ENCODE assay signal across 35 mouse cellular contexts in genomic region chr13:111640319-111640718, GRCm38 (mm10). TPM values are rescaled to one million over a fixed set of nuclear protein-coding genes. Genes with fewer than 3 reads are reported as not detected.
DNase-seq lines count a peak whose midpoint lies in the region; ATAC-seq lines count a peak whose summit lies in the region.
"Had no signal": no experiment of that assay in that cellular context is flagged by ENCODE, and none has a peak within 500 bp of the region (broad histone marks: within the 10 kb centered on the region; RNA-seq: fewer than 3 reads in every experiment).

No protein-coding gene starts in this region.

- ATAC-seq in liver, embryonic 12.5 days, result peak; percentile 40
- ATAC-seq in liver, embryonic 11.5 days (replicated peaks; ENCODE audit: low FRiP score), result no peak
- peak; percentile 94 for ATAC-seq in megakaryocyte progenitor cell, adult 5-6 weeks (replicated peaks; ENCODE audit: poor library complexity)
- no peak for ATAC-seq in forebrain, embryonic 12.5 days (ENCODE audit: low FRiP score)
- ATAC-seq: activated CD4-positive, CD25-positive, alpha-beta regulatory T cell, adult 4 months; forebrain, embryonic 14.5 days; hindbrain, postnatal 0 days; intestine, embryonic 16.5 days had no signal

- no peaks in the 10 kb centered on the region for H3K27me3 ChIP-seq in liver, embryonic 12.5 days (replicated peaks)
- no peaks in the 10 kb centered on the region for H3K27me3 ChIP-seq in liver, embryonic 11.5 days (replicated peaks; ENCODE audit: control insufficient read depth, insufficient read depth, low read length)
- H3K27me3 ChIP-seq in forebrain, embryonic 12.5 days, result no peaks in the 10 kb centered on the region
- H3K27me3 ChIP-seq: embryonic facial prominence, embryonic 13.5 days; heart, embryonic 12.5 days; stomach, embryonic 15.5 days had no signal

- no peak overlapping the region for H3K9ac ChIP-seq in liver, embryonic 12.5 days
- H3K9ac ChIP-seq in liver, embryonic 11.5 days (ENCODE audit: low read depth, low read length), result no peak overlapping the region
- H3K9ac ChIP-seq in forebrain, embryonic 12.5 days, result no peak overlapping the region
- H3K9ac ChIP-seq: embryonic facial prominence, embryonic 13.5 days; heart, embryonic 12.5 days; stomach, embryonic 15.5 days had no signal

- WGBS in liver, embryonic 12.5 days (ENCODE audit: insufficient replicate concordance), result 14% methylated on average over 6 of the region's 6 CpGs
- 43% methylated on average over 6 of the region's 6 CpGs for WGBS in liver, embryonic 11.5 days
- 89% methylated on average over 6 of the region's 6 CpGs for WGBS in forebrain, embryonic 12.5 days

- H3K4me3 ChIP-seq in liver, embryonic 12.5 days, result no peak overlapping the region
- no peak overlapping the region for H3K4me3 ChIP-seq in liver, embryonic 11.5 days (ENCODE audit: low read depth, low read length)
- H3K4me3 ChIP-seq in forebrain, embryonic 12.5 days (replicated peaks), result no peak overlapping the region
- H3K4me3 ChIP-seq: embryonic facial prominence, embryonic 13.5 days; erythroblast, embryonic 14.5 days; heart, embryonic 12.5 days; stomach, embryonic 15.5 days had no signal

- no peak for DNase-seq in liver, embryonic 11.5 days (ENCODE audit: low spot score)
- DNase-seq in 416B (ENCODE audit: low read depth), result peak; percentile 90
- peak; percentile 52 for DNase-seq in c-Kit-positive CD71-negative TER-119-negative erythroid progenitor cells, embryonic 14.5 days (ENCODE audit: low read depth)
- no peak for DNase-seq in frontal cortex, postnatal 14 days (ENCODE audit: low spot score in 2 of 2)
- DNase-seq in cerebellum, adult 11 months, result no peak
- DNase-seq: adrenal gland, postnatal 14 days; cerebellum, postnatal 10 days; gastrocnemius, postnatal 10 days; heart, adult 18-20 months; heart, postnatal 10 days; kidney, adult 9 months; kidney, postnatal 25 days; layer of hippocampus, postnatal 36 days; thymus, postnatal 36 days had no signal

- H3K9me3 ChIP-seq in liver, embryonic 12.5 days (replicated peaks), result no peaks in the 10 kb centered on the region; the same call in 1 of the 2 replicates
- no peaks in the 10 kb centered on the region for H3K9me3 ChIP-seq in liver, embryonic 11.5 days (ENCODE audit: control insufficient read depth, low read length)
- H3K9me3 ChIP-seq in forebrain, embryonic 12.5 days, result peaks cover 11% of the 10 kb centered on the region; the same call in 1 of the 2 replicates
- H3K9me3 ChIP-seq: heart, embryonic 12.5 days; stomach, embryonic 15.5 days had no signal

- no peak overlapping the region for H3K4me2 ChIP-seq in liver, embryonic 12.5 days
- no peak overlapping the region; the same call in 1 of the 2 replicates for H3K4me2 ChIP-seq in liver, embryonic 11.5 days
- no peak overlapping the region for H3K4me2 ChIP-seq in forebrain, embryonic 12.5 days
- H3K4me2 ChIP-seq: embryonic facial prominence, embryonic 13.5 days; heart, embryonic 12.5 days; midbrain, embryonic 11.5 days; stomach, embryonic 15.5 days had no signal

- no peaks in the 10 kb centered on the region for H3K36me3 ChIP-seq in liver, embryonic 12.5 days
- no peaks in the 10 kb centered on the region for H3K36me3 ChIP-seq in liver, embryonic 11.5 days (ENCODE audit: control insufficient read depth, insufficient read depth, low read length)
- H3K36me3 ChIP-seq in forebrain, embryonic 12.5 days (replicated peaks), result no peaks in the 10 kb centered on the region
- H3K36me3 ChIP-seq: embryonic facial prominence, embryonic 13.5 days; heart, embryonic 12.5 days; stomach, embryonic 15.5 days had no signal

- no peak overlapping the region for H3K27ac ChIP-seq in liver, embryonic 12.5 days
- no peak overlapping the region for H3K27ac ChIP-seq in liver, embryonic 11.5 days (ENCODE audit: low read depth, low read length)
- no peak overlapping the region for H3K27ac ChIP-seq in forebrain, embryonic 12.5 days
- H3K27ac ChIP-seq: embryonic facial prominence, embryonic 13.5 days; hindbrain, postnatal 0 days; stomach, embryonic 15.5 days had no signal

- H3K4me1 ChIP-seq in liver, embryonic 12.5 days, result 0 out of 2 replicates have a peak, but pooled peaks cover 6% of the 10 kb centered on the region
- H3K4me1 ChIP-seq in liver, embryonic 11.5 days (replicated peaks; ENCODE audit: control insufficient read depth, insufficient read depth, low read length), result no peaks in the 10 kb centered on the region
- H3K4me1 ChIP-seq in forebrain, embryonic 12.5 days, result no peaks in the 10 kb centered on the region
- H3K4me1 ChIP-seq: embryonic facial prominence, embryonic 13.5 days; heart, embryonic 12.5 days; stomach, embryonic 15.5 days had no signal

RNA-seq across cellular contexts. Expression of gene Mier3, which starts 40.5 kb away (rescaled TPM):
- polyA plus RNA-seq in liver, embryonic 12.5 days (2016; fragmentation: Nextera tagmentation; extraction: Ambion mirVana), result 17.6 and 18.2 TPM in 2 replicates
- 20.6 and 20.9 TPM in 2 replicates for polyA plus RNA-seq in liver, embryonic 11.5 days (2014; fragmentation: Nextera tagmentation; extraction: Ambion mirVana)
- 32.0 and 33.3 TPM in 2 replicates for total RNA-seq in megakaryocyte progenitor cell, adult 5-6 weeks (2015)
- total RNA-seq in megakaryocyte progenitor cell, adult 5-6 weeks (2017), result 35.9 and 53.4 TPM in 2 replicates
- 26.0 and 26.5 TPM in 2 replicates for polyA plus RNA-seq in forebrain, embryonic 12.5 days (2016; fragmentation: Nextera tagmentation; extraction: Ambion mirVana)

RNA-seq across cellular contexts. Expression of gene Gm10198, which starts 47.7 kb away (rescaled TPM):
- polyA plus RNA-seq in liver, embryonic 12.5 days (2016; fragmentation: Nextera tagmentation; extraction: Ambion mirVana), result not detected in 2 replicates
- not detected in 2 replicates for polyA plus RNA-seq in liver, embryonic 11.5 days (2014; fragmentation: Nextera tagmentation; extraction: Ambion mirVana)
- not detected in 2 replicates for total RNA-seq in megakaryocyte progenitor cell, adult 5-6 weeks (2015)
- total RNA-seq in megakaryocyte progenitor cell, adult 5-6 weeks (2017), result not detected in 2 replicates
- polyA plus RNA-seq in forebrain, embryonic 12.5 days (2016; fragmentation: Nextera tagmentation; extraction: Ambion mirVana), result not detected in 2 replicates
- total RNA-seq: adrenal gland, postnatal 14 days; ES-E14; gastrocnemius, postnatal 10 days; heart, adult 18-20 months; heart, postnatal 10 days; hindbrain, postnatal 0 days; layer of hippocampus, adult 8-10 months; layer of hippocampus, postnatal 36 days; left cerebral cortex, postnatal 36 days; midbrain, postnatal 0 days had no signal
- polyA plus RNA-seq: activated CD4-positive, CD25-positive, alpha-beta regulatory T cell, adult 4 months; brain, embryonic 14.5 days; embryonic facial prominence, embryonic 13.5 days; erythroblast, embryonic 14.5 days; forebrain, embryonic 14.5 days; frontal cortex, adult 2 months; heart, embryonic 12.5 days; hindbrain, embryonic 11.5 days; hindbrain, postnatal 0 days; intestine, embryonic 16.5 days; limb, embryonic 14.5 days; midbrain, embryonic 11.5 days; midbrain, postnatal 0 days; small intestine, adult 2 months; stomach, embryonic 15.5 days had no signal

Comparison
In these comparisons a context has a peak if more than half of its experiments do, and no peak if none do; other contexts are left out.
1. ATAC-seq: peak in liver, embryonic 12.5 days (single experiment) and megakaryocyte progenitor cell, adult 5-6 weeks (single experiment); none in liver, embryonic 11.5 days (single experiment) and forebrain, embryonic 12.5 days (single experiment).
2. DNase-seq: peak in 416B (single experiment) and c-Kit-positive CD71-negative TER-119-negative erythroid progenitor cells, embryonic 14.5 days (single experiment); none in liver, embryonic 11.5 days (single experiment), frontal cortex, postnatal 14 days (0 of 2) and cerebellum, adult 11 months (single experiment).